Mouse (Mus musculus): Measurements from ENCODE around the gene Slc30a7.

- TF ChIP-seq POLR2A (IDR thresholded peaks at IDR 0.05; ENCODE audit: low read depth, low read length): no peak
- no peak for TF ChIP-seq CTCF (IDR thresholded peaks at IDR 0.05; ENCODE audit: extremely low read depth, insufficient read depth, insufficient read length, insufficient replicate concordance)
Observed at GRCm38 (mm10) chr3:115984653-115985052, 22.6 kb downstream of the Slc30a7 start.
